Mouse (Mus musculus) embryonic facial prominence, embryonic 12.5 days (tissue): ENCODE data around the gene Rgs14. TPM values are rescaled to one million over a fixed set of nuclear protein-coding genes. Genes with fewer than 3 reads are reported as not detected.

Experiments used
- ATAC-seq: fragments of 200-750 bp; cut with Nextera tagmentation; 2 replicates; pipeline ENCODE4 v1.8.0; 2017; ENCODE audit not compliant: insufficient number of reproducible peaks, insufficient read depth, low FRiP score, low TSS enrichment
- H3K27ac ChIP-seq: fragments of 300-500 bp; sonication (generic); 2 replicates; pipeline ENCODE4 v1.5.1; 2016; ENCODE audit warnings: mild to moderate bottlenecking
- H3K27me3 ChIP-seq: fragments of 300-500 bp; sonication (generic); 2 replicates; pipeline ENCODE4 v1.6.1; 2016; ENCODE audit warnings: mild to moderate bottlenecking, moderate library complexity
- H3K36me3 ChIP-seq: fragments of 300-500 bp; sonication (generic); 2 replicates; pipeline ENCODE4 v1.6.1; 2016; ENCODE audit warnings: mild to moderate bottlenecking
- H3K4me1 ChIP-seq: fragments of 300-500 bp; sonication (generic); 2 replicates; pipeline ENCODE4 v1.6.1; 2016
- H3K4me2 ChIP-seq: fragments of 300-500 bp; sonication (generic); replicated peaks from 2 replicates; pipeline ENCODE4 v1.6.1; 2016; ENCODE audit warnings: mild to moderate bottlenecking, moderate library complexity
- H3K4me3 ChIP-seq: fragments of 300-500 bp; sonication (generic); 2 replicates; pipeline ENCODE4 v1.5.1; 2016; ENCODE audit warnings: mild to moderate bottlenecking
- H3K9ac ChIP-seq: fragments of 300-500 bp; sonication (generic); 2 replicates; pipeline ENCODE4 v1.6.1; 2016; ENCODE audit warnings: mild to moderate bottlenecking, moderate library complexity
- H3K9me3 ChIP-seq: fragments of 300-500 bp; sonication (generic); 2 replicates; pipeline ENCODE4 v1.6.1; 2016; ENCODE audit warnings: mild to moderate bottlenecking, moderate library complexity
- WGBS: fragments of 180-500 bp; shearing (Covaris S2); methylation state at CpG from one replicate; pipeline ENCODE4 v1.1.7; 2016; 5-methylcytosine and 5-hydroxymethylcytosine counted together
- polyA plus RNA-seq: library from polyadenylated mRNA; unstranded; fragments of >200 nt; fragmentation: Nextera tagmentation; extraction: Ambion mirVana; gene quantifications from 2 replicates; pipeline ENCODE4 v1.2.1, GENCODE M21; 2016

Gene Rgs14
- polyA plus RNA-seq, 1 experiment from 2014 or later = 1.2 TPM

DNA sequence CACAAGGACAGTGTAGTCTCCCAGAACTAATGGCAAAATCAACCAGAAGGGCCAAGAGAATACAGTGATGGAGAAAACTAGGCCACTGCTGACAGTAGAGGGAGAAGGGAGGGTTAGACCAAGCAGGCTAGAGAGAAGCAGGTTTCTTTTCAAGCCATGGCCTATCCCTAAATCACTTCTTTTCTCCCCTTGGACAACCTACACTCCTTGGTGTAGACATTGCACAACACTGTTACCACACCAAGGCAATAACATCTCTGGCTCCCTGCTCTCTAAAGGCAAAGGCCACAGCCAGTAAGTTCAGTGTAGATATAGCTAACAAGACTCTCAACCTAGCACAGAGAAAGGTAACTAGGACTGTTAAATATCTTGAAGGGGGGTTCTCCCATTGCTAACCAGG, 8.4 kb upstream of the Rgs14 start:
- Histone ChIP-seq H3K4me2 (peak overlapping the region; percentile 86), H3K27ac (no peak overlapping the region), H3K4me1 (peaks cover 13% of the 10 kb centered on the region), H3K27me3 (no peaks in the 10 kb centered on the region), H3K9ac (peak overlapping the region; percentile 91), H3K4me3 (peak overlapping the region; percentile 97), H3K9me3 (no peaks in the 10 kb centered on the region), H3K36me3 (peaks cover 34% of the 10 kb centered on the region)
- ATAC-seq = no peak

DNA sequence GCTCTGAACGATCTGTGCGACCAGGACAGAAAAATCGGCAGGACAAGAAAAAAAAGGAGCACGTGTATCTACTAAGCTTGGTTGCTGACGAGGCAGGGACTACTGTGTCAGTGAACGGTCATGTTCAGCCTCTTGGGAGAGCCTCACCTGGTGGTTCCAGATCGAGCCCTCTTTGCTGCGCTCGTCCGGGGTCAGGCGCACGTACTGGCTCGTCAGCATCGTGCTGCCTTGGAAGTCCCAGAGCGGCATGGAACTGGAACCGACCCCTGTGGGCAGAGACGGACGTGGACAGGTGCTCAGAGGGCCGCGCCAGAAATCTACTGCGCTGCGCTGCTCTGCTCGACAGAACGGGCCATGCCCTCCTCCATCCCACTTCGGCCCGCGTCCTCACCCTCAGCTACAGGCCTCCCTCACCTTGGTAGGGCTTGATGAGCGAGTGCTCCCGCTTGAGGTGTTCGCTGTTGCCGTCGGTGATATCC, 7.5 kb upstream of the Rgs14 start:
- H3K27ac ChIP-seq = peak overlapping the region; percentile 91
- H3K36me3 ChIP-seq = peaks cover 25% of the 10 kb centered on the region
- H3K4me1 ChIP-seq = peaks cover 13% of the 10 kb centered on the region
- no peaks in the 10 kb centered on the region for H3K27me3 ChIP-seq
- peak overlapping the region; percentile 97 for H3K4me3 ChIP-seq
- peak overlapping the region; percentile 86 for H3K4me2 ChIP-seq
- WGBS = under 1% methylated on average over 32 of the region's 32 CpGs
- ATAC-seq = peak; percentile 29; the same call in 1 of the 2 replicates
- H3K9ac ChIP-seq = peak overlapping the region; percentile 91
- H3K9me3 ChIP-seq = no peaks in the 10 kb centered on the region

DNA sequence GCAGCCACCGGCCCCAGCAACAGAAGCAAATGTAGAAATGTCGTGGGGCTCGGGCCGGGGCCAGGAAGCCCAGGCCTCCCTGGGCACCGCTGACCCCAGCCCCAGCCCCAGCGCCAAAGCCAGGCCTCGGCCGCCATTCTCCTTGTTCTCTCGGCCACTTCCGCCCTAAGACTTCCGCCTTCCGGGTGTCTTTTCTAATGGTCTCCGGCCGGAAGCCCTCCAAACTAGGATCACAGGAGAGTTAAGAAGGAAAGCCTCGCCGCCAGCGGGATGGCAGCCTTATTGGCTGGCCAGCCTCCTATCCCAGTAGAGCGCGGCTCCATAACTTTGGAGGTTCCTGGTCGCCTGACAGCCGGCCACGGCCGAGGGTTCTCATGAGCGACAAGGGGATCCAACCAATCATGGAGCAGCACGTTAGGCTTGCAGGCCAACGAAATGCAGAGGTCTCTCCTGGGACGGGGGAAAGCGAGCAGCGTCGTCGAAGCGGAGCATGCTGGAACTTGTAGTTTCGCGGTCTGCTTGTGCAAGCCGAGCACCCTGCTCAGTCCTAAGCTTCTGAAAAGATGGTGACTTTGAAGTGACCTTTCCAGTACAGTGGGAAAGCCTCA, 7.0 kb upstream of the Rgs14 start, which contains the start of gene Lman2:
Gene Lman2, minus strand, starts transcription at position 331 of the 608 bp plus-strand sequence.
- peak within 1 kb of the TSS; percentile 97 for H3K4me3 ChIP-seq
- H3K4me2 ChIP-seq = peak within 1 kb of the TSS; percentile 86
- no peaks in the 10 kb centered on the region for H3K27me3 ChIP-seq
- H3K36me3 ChIP-seq = peaks cover 21% of the 10 kb centered on the region
- H3K27ac ChIP-seq = peak within 1 kb of the TSS; percentile 91
- WGBS = under 1% methylated on average over 35 of the region's 35 CpGs
- no peaks in the 10 kb centered on the region for H3K9me3 ChIP-seq
- peak; percentile 99 for ATAC-seq
- peaks cover 13% of the 10 kb centered on the region for H3K4me1 ChIP-seq
- peak within 1 kb of the TSS; percentile 91 for H3K9ac ChIP-seq

DNA sequence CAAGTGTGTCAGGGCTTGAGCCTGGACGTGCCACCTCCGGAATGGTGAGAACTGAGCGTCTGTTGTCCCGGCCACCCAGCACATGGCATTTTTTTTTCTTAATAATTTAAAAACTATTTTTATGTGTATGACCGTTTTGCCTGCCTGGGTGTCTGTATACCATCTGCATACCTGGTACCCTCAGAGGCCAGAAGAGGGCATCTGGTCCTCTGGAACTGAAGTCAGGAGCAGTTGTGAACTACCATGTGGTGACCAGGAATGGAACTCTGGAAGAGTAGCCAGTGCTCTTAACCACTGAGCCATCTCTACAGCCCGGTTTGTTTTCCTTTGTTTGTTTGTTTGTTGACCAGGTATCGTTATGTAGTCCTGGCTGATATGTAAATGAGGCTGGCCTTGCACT, 1.1 kb upstream of the Rgs14 start:
- H3K4me1 ChIP-seq = no peaks in the 10 kb centered on the region
- H3K27ac ChIP-seq = no peak overlapping the region
- no peak for ATAC-seq
- H3K4me3 ChIP-seq = no peak overlapping the region
- H3K9ac ChIP-seq = no peak overlapping the region
- H3K36me3 ChIP-seq = no peaks in the 10 kb centered on the region
- H3K4me2 ChIP-seq = no peak overlapping the region
- H3K27me3 ChIP-seq = peaks cover 6% of the 10 kb centered on the region; the same call in 1 of the 2 replicates
- H3K9me3 ChIP-seq = no peaks in the 10 kb centered on the region
- 74% methylated on average over 7 of the region's 7 CpGs for WGBS

DNA sequence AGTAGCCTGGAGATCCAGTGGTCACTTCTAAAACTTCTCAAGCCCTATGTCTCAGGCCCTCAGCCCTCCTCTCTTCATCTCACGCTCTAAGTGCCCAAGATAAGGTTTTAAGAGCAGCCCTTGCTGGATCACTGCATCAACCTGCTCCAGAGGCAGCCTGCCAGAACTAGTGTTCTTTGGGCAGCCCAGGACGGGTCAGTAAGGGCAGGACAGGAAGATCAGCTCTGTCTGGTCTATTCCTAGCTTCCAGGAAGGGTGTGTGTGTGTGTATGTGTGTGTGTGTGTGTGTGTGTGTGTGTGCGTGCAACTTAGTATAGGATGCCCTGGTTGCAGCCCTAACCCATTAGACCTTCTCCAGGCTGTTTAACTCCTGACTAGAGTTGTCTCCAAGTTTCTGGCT, 702 bp downstream of the Rgs14 start:
- 62% methylated on average over 2 of the region's 3 CpGs for WGBS
- H3K27ac ChIP-seq = no peak overlapping the region

DNA sequence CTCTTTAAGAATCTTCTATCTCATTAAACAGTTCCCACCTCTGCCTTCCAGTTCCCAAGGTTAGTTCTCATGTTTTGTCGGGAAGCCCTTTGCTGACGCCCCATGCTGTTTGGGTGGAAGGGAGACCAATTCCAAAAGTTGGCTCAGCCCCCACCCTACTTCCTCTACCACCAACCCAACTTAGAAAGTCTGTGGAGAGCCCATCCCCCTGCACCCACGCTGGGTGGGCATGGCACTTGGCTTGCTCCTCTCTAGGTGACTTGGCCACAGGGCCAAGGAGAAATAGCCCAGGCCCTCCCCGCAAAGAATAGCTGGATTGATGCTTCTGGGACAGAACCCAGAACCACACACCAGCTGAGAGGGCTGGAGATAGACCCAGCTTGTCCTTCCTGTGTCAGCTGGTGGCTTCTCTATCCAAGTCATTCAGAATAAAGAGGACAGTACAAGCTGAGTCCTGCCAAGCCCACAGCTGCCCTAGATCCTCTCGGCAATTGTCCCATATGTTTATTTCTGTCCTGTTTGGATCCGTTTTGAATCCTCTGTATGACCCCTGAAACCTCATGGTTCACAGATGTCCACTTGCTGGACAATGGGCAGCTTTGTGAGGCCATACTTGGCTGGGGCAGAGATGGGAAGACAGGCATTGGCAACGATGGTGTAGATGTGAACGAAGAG, 1.6 kb downstream of the Rgs14 start:
- H3K9ac ChIP-seq = no peak overlapping the region
- H3K27ac ChIP-seq = no peak overlapping the region
- H3K4me3 ChIP-seq = no peak overlapping the region
- H3K4me1 ChIP-seq = no peaks in the 10 kb centered on the region
- peaks cover 16% of the 10 kb centered on the region; the same call in 1 of the 2 replicates for H3K27me3 ChIP-seq
- H3K36me3 ChIP-seq = no peaks in the 10 kb centered on the region
- no peaks in the 10 kb centered on the region for H3K9me3 ChIP-seq
- H3K4me2 ChIP-seq = no peak overlapping the region
- WGBS = 57% methylated on average over 8 of the region's 8 CpGs
- ATAC-seq = no peak

More for the DNA sequence above, 702 bp downstream of the Rgs14 start:
- no peak overlapping the region for H3K4me3 ChIP-seq
- no peaks in the 10 kb centered on the region for H3K4me1 ChIP-seq
- peaks cover 12% of the 10 kb centered on the region; the same call in 1 of the 2 replicates for H3K27me3 ChIP-seq
- H3K4me2 ChIP-seq = no peak overlapping the region
- H3K9me3 ChIP-seq = no peaks in the 10 kb centered on the region
- no peak for ATAC-seq
- no peaks in the 10 kb centered on the region for H3K36me3 ChIP-seq
- 0 out of 2 replicates have a peak overlapping the region, but pooled peaks have one; percentile 4 for H3K9ac ChIP-seq

DNA sequence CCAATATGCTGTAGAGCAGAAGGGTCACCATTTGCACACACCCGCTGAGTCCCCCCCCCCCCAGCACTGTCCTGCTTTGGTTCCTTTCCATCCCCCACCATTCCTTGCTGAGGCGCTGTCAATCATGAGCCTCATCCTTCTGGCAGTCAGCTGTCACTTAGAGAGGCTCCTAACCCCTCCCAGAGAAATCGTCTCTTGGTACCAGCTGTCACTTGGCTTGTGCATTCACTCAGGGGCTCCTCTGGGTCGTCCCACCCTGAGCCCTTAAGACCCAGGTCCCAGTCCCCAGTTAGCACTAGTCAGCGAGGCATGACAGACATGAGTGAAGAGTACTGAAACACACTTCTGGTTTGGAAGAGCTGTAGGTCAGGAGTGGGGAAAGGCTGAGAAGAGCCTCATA, 2.2 kb downstream of the Rgs14 start:
- peaks cover 16% of the 10 kb centered on the region; the same call in 1 of the 2 replicates for H3K27me3 ChIP-seq
- WGBS = 57% methylated on average over 5 of the region's 5 CpGs
- no peak for ATAC-seq
- no peak overlapping the region for H3K27ac ChIP-seq
- H3K4me3 ChIP-seq = no peak overlapping the region
- no peaks in the 10 kb centered on the region for H3K36me3 ChIP-seq
- no peak overlapping the region for H3K9ac ChIP-seq
- H3K4me1 ChIP-seq = no peaks in the 10 kb centered on the region
- H3K9me3 ChIP-seq = no peaks in the 10 kb centered on the region
- H3K4me2 ChIP-seq = no peak overlapping the region

DNA sequence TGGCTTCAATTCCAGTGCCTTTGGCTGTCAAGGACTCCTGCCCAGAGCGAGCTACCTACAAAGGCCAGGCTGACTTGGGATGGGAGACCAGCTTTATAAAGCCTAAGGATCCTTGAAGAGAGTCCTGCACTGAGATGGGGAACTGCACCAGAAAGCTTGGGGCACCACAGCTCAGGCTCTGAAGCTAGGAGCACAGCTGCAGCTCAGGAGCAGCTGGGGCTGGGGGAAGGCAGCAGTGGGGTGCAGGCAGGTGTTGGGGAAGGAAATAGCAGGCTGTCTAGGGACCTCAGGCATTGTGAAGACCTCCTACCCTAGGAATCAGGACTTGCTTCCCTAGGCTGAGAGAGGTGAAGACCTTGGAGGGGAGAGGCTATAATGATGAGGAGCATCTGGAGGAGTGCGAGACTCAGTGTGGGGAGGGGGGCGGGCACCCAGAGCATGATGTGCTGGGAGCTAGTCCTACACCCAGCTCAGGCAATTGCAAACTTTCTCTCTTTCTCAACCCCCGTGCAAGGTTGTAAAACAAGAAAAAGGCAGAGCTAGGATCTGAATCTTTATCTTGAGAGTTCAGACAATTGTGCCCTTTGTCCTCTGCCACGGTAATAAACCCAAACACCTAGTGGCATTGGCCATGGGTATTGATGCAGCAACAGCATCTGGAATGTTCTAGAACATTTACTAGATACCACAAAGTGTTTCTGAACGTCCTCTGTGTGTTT, 4.8 kb downstream of the Rgs14 start:
- Histone ChIP-seq H3K4me1 (peaks cover 4% of the 10 kb centered on the region), H3K4me3 (no peak overlapping the region), H3K9me3 (no peaks in the 10 kb centered on the region), H3K27ac (no peak overlapping the region), H3K9ac (no peak overlapping the region), H3K36me3 (no peaks in the 10 kb centered on the region), H3K27me3 (peaks cover 37% of the 10 kb centered on the region), H3K4me2 (no peak overlapping the region)
- 64% methylated on average over 6 of the region's 6 CpGs for WGBS
- no peak for ATAC-seq

DNA sequence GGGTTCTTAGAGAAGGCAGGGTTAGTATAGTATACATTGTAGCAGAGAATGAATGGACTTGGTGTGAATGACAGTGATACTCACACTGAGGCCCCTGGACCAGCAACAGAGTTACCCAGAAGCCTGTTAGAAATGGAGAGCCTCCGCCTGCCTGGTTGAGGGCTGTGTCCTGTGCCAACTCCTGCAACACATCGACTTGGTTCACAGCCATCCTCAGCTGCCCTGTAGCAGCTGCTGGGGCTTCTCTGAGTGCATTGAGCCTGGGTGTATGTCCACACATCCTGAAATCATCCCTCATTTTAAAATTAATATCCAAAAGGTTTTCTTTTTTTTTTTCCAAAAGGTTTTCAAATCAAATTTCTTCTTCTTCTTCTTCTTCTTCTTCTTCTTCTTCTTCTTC, 6.3 kb downstream of the Rgs14 start:
- no peak for ATAC-seq
- H3K27ac ChIP-seq = no peak overlapping the region
- no peak overlapping the region for H3K9ac ChIP-seq
- peaks cover 4% of the 10 kb centered on the region for H3K4me1 ChIP-seq
- H3K36me3 ChIP-seq = no peaks in the 10 kb centered on the region
- H3K27me3 ChIP-seq = peaks cover 51% of the 10 kb centered on the region
- H3K9me3 ChIP-seq = no peaks in the 10 kb centered on the region
- H3K4me3 ChIP-seq = no peak overlapping the region
- H3K4me2 ChIP-seq = no peak overlapping the region
- 70% methylated on average over 2 of the region's 2 CpGs for WGBS

DNA sequence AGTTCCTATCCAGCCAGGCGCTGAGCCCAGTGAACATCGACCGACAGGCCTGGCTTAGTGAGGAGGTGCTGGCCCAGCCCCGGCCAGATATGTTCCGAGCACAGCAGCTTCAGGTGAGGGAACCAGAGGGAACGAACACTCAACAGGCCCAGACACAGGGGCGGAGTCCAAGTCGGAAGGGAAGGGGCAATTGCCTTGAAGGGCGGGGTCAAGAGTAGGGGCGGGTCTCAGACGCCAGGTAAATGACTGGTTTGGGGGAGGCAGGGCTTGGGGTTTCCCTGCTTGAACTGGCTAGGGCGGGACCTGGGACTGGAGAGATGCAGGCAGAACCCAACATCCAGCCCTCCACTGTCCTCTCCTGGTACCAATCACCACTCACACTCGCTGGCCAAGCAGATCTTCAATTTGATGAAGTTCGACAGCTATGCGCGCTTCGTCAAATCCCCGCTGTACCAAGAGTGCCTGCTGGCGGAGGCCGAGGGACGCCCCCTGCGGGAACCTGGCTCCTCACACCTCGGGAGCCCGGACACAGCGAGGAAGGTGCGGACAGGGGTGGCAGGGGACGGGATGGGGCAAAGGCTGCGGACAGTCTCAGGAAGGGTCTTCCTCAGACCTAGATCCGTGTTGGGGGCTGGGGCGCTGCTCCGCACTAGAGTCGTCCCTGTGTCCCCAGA, 9.5 kb downstream of the Rgs14 start:
- peak overlapping the region; percentile 38 for H3K4me2 ChIP-seq
- peak overlapping the region; percentile 17; the same call in 1 of the 2 replicates for H3K4me3 ChIP-seq
- H3K27me3 ChIP-seq = peaks cover 57% of the 10 kb centered on the region
- H3K36me3 ChIP-seq = no peaks in the 10 kb centered on the region
- peak overlapping the region; percentile 34; the same call in 1 of the 2 replicates for H3K9ac ChIP-seq
- ATAC-seq = peak; percentile 64; the same call in 1 of the 2 replicates
- WGBS = 7% methylated on average over 32 of the region's 32 CpGs
- H3K4me1 ChIP-seq = peaks cover 4% of the 10 kb centered on the region
- no peak overlapping the region for H3K27ac ChIP-seq
- H3K9me3 ChIP-seq = no peaks in the 10 kb centered on the region

DNA sequence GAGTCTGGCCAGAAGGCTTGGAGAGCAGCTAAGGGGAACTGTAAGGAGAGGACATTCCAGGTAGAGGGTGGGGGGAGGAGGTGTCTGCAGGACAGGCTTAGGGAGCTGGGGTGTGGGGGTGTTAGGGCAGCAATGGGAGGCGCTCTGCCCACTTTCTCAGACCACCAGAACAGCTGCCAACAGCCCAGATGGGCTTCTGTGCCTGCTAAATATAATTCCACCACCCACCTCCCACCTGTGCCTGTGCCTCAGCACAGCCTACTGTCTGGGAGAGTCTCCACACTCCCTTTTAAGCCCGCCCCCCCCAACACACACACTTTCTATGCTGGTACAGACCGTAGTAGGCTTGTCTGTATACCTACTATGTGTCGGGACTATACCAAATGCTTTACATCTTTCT, 12.3 kb downstream of the Rgs14 start:
- 68% methylated on average over 4 of the region's 4 CpGs for WGBS
- Histone ChIP-seq H3K27me3 (peaks cover 48% of the 10 kb centered on the region), H3K4me3 (no peak overlapping the region), H3K4me1 (peaks cover 4% of the 10 kb centered on the region), H3K9me3 (no peaks in the 10 kb centered on the region), H3K4me2 (no peak overlapping the region), H3K9ac (no peak overlapping the region), H3K27ac (no peak overlapping the region), H3K36me3 (no peaks in the 10 kb centered on the region)
- no peak for ATAC-seq
